Mouse (Mus musculus) small intestine, adult 2 months (tissue): ENCODE results near the gene Hinfp.

ENCODE experiments used
- CTCF ChIP-seq: fragments of 200-500 bp; IDR thresholded peaks from 2 replicates; pipeline ENCODE4 v1.5.1; 2012; ENCODE audit warnings: low read depth, mild to moderate bottlenecking, control low read depth, inconsistent platforms, low read length, moderate library complexity, mixed read lengths; ENCODE audit not compliant: insufficient replicate concordance, insufficient read length; ENCODE audit errors: extremely low read depth
- POLR2A ChIP-seq: fragments of 200-500 bp; IDR thresholded peaks from 2 replicates; pipeline ENCODE4 v1.6.1; 2012; ENCODE audit warnings: low read depth, mild to moderate bottlenecking, control low read depth, inconsistent platforms, low read length, moderate library complexity

GRCm38 (mm10) chr9:44336093-44336406 is 30.6 kb upstream of the Hinfp start:
- TF ChIP-seq POLR2A (no peak), CTCF (no peak)
